Mouse (Mus musculus): ENCODE results near the gene Haus4.

DNA sequence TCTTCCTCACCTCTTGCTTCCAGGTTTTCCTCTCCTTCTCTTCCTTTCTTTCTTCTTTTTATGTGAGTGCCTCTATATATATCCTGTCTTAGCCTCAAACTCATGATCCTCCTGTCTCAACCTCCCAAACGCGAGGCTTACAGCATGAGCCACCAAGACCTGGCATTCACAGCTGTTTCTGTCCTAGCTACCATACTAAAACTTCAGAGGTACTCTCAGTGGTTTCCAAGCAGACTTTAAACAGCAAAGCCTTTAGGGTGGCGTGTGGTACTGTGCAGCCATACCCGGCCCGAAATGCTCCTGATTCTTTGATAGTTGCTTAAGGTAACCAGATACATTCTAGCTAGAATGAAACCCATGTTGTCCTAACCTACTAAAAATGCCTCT, 26.4 kb downstream of the Haus4 start:
- TF ChIP-seq ZNF384 (IDR thresholded peaks at IDR 0.05; ENCODE audit: low read depth, low read length) (no peak), HCFC1 (IDR thresholded peaks at IDR 0.05; ENCODE audit: borderline replicate concordance, insufficient read depth, low read length) (no peak)

Data from ES-E14 (cell line).